Mouse (Mus musculus) MEL (cell line): ENCODE results near the gene Prr5l.

Experiments
- BHLHE40 ChIP-seq: IDR thresholded peaks from 2 replicates; pipeline ENCODE4 v1.6.1; 2012; ENCODE audit warnings: low read depth, mild to moderate bottlenecking, inconsistent platforms, low read length, improper control_type of control experiment, borderline replicate concordance
- CTCF ChIP-seq, 3 experiments: IDR thresholded peaks in 2 of 3; conservative IDR thresholded peaks in 1 of 3; 2 replicates each; pipeline ENCODE4 v1.5.1; 2011 to 2012; ENCODE audit warnings: low read length in 3 of 3, low read depth in 2 of 3, mild to moderate bottlenecking in 2 of 3, improper control_type of control experiment in 1 of 3, inconsistent platforms in 1 of 3, mixed read lengths in 1 of 3, moderate library complexity in 1 of 3; ENCODE audit not compliant: control insufficient read depth in 1 of 3, insufficient read depth in 1 of 3, poor library complexity in 1 of 3, severe bottlenecking in 1 of 3
- E2F4 ChIP-seq: IDR thresholded peaks from 2 replicates; pipeline ENCODE4 v1.6.1; 2011; ENCODE audit warnings: low read depth, low read length, improper control_type of control experiment, borderline replicate concordance
- EP300 ChIP-seq, 2 experiments: IDR thresholded peaks; 2 replicates each; pipeline ENCODE4 v1.6.1; 2011; ENCODE audit warnings: improper control_type of control experiment in 2 of 2, low read length in 2 of 2, low read depth in 1 of 2, mild to moderate bottlenecking in 1 of 2
- GATA1 ChIP-seq: IDR thresholded peaks from 2 replicates; pipeline ENCODE4 v1.6.1; 2011; ENCODE audit warnings: low read depth, low read length, improper control_type of control experiment
- HCFC1 ChIP-seq: IDR thresholded peaks from 2 replicates; pipeline ENCODE4 v1.6.1; 2012; ENCODE audit warnings: low read depth, mild to moderate bottlenecking, inconsistent platforms, low read length, improper control_type of control experiment, moderate library complexity
- MAFK ChIP-seq: IDR thresholded peaks from 2 replicates; pipeline ENCODE4 v1.6.1; 2011; ENCODE audit warnings: low read depth, mild to moderate bottlenecking, low read length, improper control_type of control experiment, borderline replicate concordance
- SIN3A ChIP-seq: IDR thresholded peaks from 2 replicates; pipeline ENCODE4 v1.6.1; 2012; ENCODE audit warnings: low read length, improper control_type of control experiment, inconsistent platforms
- TBP ChIP-seq: IDR thresholded peaks from 2 replicates; pipeline ENCODE4 v1.8.0; 2011; ENCODE audit warnings: low read depth, low read length, improper control_type of control experiment
- TCF12 ChIP-seq: IDR thresholded peaks from 2 replicates; pipeline ENCODE4 v1.6.1; 2014; ENCODE audit warnings: low read depth, mild to moderate bottlenecking, inconsistent platforms, low read length, improper control_type of control experiment, moderate library complexity
- UBTF ChIP-seq: IDR thresholded peaks from 2 replicates; pipeline ENCODE4 v1.6.1; 2012; ENCODE audit warnings: low read depth, mild to moderate bottlenecking, inconsistent platforms, low read length, improper control_type of control experiment, moderate library complexity, borderline replicate concordance; ENCODE audit not compliant: insufficient read depth

DNA sequence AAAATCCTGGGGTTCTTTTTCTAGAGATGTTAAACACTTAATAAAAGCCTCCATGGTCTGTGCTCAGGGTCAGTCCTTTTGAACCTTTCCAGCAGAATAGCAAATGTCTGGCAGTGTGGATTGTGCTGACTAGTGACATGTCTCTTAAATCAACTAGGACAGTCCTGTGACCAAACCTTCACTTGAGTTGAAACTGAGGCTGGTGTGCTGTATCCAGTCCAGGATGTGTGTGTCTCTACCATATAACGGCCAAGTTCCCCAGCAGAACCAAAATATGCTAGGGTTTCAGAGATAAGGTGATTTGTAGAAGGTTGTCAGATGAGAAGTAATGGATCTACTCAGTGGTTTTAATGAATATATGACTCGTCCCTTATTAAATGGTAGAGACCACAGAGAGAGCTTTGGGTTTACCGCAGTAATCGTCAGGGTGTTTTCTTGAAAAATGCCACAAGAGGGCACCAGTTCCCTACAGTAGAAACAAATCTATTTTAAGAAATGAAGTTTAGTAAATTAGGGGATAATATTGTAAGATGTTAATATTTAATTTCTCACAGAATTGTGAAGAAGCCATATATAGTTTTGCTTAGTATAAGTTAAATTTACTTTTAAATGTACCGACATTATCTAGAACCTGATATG is 189.1 kb downstream of the Prr5l start:
- TF ChIP-seq CTCF (IDR thresholded peaks at IDR 0.05 in 2 of 3, conservative IDR thresholded peaks at IDR 0.05 in 1 of 3; ENCODE audit: control insufficient read depth in 1 of 3, insufficient read depth in 1 of 3, low read depth in 2 of 3, low read length in 3 of 3, poor library complexity in 1 of 3, severe bottlenecking in 1 of 3) (peak; percentile 28 to 66 (median 46); a peak in 5 of 6 replicates), TBP (no peak), E2F4 (no peak), TCF12 (no peak), SIN3A (no peak), HCFC1 (no peak), UBTF (no peak), EP300 (IDR thresholded peaks at IDR 0.05; ENCODE audit: low read depth in 1 of 2, low read length in 2 of 2) (no peak), GATA1 (no peak), BHLHE40 (no peak), MAFK (no peak)
